Mouse (Mus musculus): Measurements from ENCODE around the gene Wnt5b. TPM values are rescaled to one million over a fixed set of nuclear protein-coding genes. Genes with fewer than 3 reads are reported as not detected.
"Not testable (repeated sequence)": the region's sequence is repeated elsewhere in the genome, so short reads cannot be mapped to it uniquely, and the experiment has no call there.

Gene Wnt5b
- polyA plus RNA-seq, 1 experiment from 2014 or later = 1.5 TPM

- H3K4me2 ChIP-seq = no peak overlapping the region
- H3K9ac ChIP-seq = no peak overlapping the region
- no peak overlapping the region for H3K27ac ChIP-seq
- ATAC-seq = no peak
- H3K27me3 ChIP-seq (replicated peaks) = peaks cover 62% of the 10 kb centered on the region
- no peak overlapping the region for H3K4me3 ChIP-seq
- peaks cover 14% of the 10 kb centered on the region for H3K4me1 ChIP-seq
- no peaks in the 10 kb centered on the region for H3K36me3 ChIP-seq
- H3K9me3 ChIP-seq (replicated peaks) = no peaks in the 10 kb centered on the region
- 44% methylated on average over 11 of the region's 11 CpGs for WGBS (ENCODE audit: insufficient replicate concordance)
These were observed 98.2 kb downstream of the Wnt5b start for GRCm38 (mm10) chr6:119445671-119446607.

GRCm38 (mm10) chr6:119443742-119444645, 100.2 kb downstream of the Wnt5b start:
- Histone ChIP-seq H3K36me3 (no peaks in the 10 kb centered on the region), H3K4me3 (no peak overlapping the region), H3K4me2 (peak overlapping the region; percentile 31), H3K27me3 (replicated peaks) (peaks cover 42% of the 10 kb centered on the region), H3K9me3 (replicated peaks) (no peaks in the 10 kb centered on the region), H3K4me1 (peaks cover 14% of the 10 kb centered on the region), H3K9ac (no peak overlapping the region), H3K27ac (no peak overlapping the region)
- peak; percentile 46; the same call in 1 of the 2 replicates for ATAC-seq
- 36% methylated on average over 12 of the region's 12 CpGs for WGBS (ENCODE audit: insufficient replicate concordance)

GRCm38 (mm10) chr6:119442729-119443128, 101.4 kb downstream of the Wnt5b start:
- H3K9me3 ChIP-seq (replicated peaks); ATAC-seq; H3K4me3 ChIP-seq; H3K27ac ChIP-seq; H3K36me3 ChIP-seq; H3K9ac ChIP-seq; H3K4me2 ChIP-seq: not testable (repeated sequence)
- H3K27me3 ChIP-seq (replicated peaks) = peaks cover 29% of the 10 kb centered on the region
- WGBS (ENCODE audit: insufficient replicate concordance) = 59% methylated on average over 5 of the region's 5 CpGs
- peaks cover 11% of the 10 kb centered on the region for H3K4me1 ChIP-seq

- Histone ChIP-seq H3K9me3 (replicated peaks) (no peaks in the 10 kb centered on the region), H3K27me3 (replicated peaks) (no peaks in the 10 kb centered on the region; the same call in none of the 2 replicates), H3K4me1 (0 out of 2 replicates have a peak, but pooled peaks cover 6% of the 10 kb centered on the region), H3K4me2 (no peak overlapping the region), H3K27ac (no peak overlapping the region), H3K4me3 (no peak overlapping the region), H3K9ac (no peak overlapping the region), H3K36me3 (no peaks in the 10 kb centered on the region)
- WGBS (ENCODE audit: insufficient replicate concordance) = 36% methylated on average over 8 of the region's 8 CpGs
- ATAC-seq = no peak
These were observed 106.0 kb downstream of the Wnt5b start for GRCm38 (mm10) chr6:119437894-119438761.

- Histone ChIP-seq H3K4me3 (no peak overlapping the region), H3K27ac (no peak overlapping the region), H3K4me2 (no peak overlapping the region), H3K27me3 (replicated peaks) (no peaks in the 10 kb centered on the region; the same call in 1 of the 2 replicates), H3K9ac (no peak overlapping the region), H3K9me3 (replicated peaks) (no peaks in the 10 kb centered on the region), H3K36me3 (no peaks in the 10 kb centered on the region), H3K4me1 (0 out of 2 replicates have a peak, but pooled peaks cover 6% of the 10 kb centered on the region)
- ATAC-seq = peak; percentile 51
- 66% methylated on average over 4 of the region's 4 CpGs for WGBS (ENCODE audit: insufficient replicate concordance)
These were observed 109.8 kb downstream of the Wnt5b start for GRCm38 (mm10) chr6:119434394-119434793.

- 72% methylated on average over 6 of the region's 6 CpGs for WGBS (ENCODE audit: insufficient replicate concordance)
- Histone ChIP-seq H3K4me3 (no peak overlapping the region), H3K4me1 (no peaks in the 10 kb centered on the region), H3K9me3 (replicated peaks) (no peaks in the 10 kb centered on the region), H3K27me3 (replicated peaks) (no peaks in the 10 kb centered on the region), H3K27ac (no peak overlapping the region), H3K9ac (no peak overlapping the region), H3K4me2 (no peak overlapping the region), H3K36me3 (no peaks in the 10 kb centered on the region)
- no peak for ATAC-seq
These were observed 112.3 kb downstream of the Wnt5b start for GRCm38 (mm10) chr6:119431751-119432324.

GRCm38 (mm10) chr6:119430508-119430907, 113.6 kb downstream of the Wnt5b start:
- H3K4me2 ChIP-seq = no peak overlapping the region
- WGBS (ENCODE audit: insufficient replicate concordance) = 35% methylated on average over 2 of the region's 2 CpGs

GRCm38 (mm10) chr6:119429311-119429710, 114.8 kb downstream of the Wnt5b start:
- Histone ChIP-seq H3K9me3 (replicated peaks) (no peaks in the 10 kb centered on the region), H3K4me1 (no peaks in the 10 kb centered on the region), H3K4me2 (no peak overlapping the region), H3K36me3 (no peaks in the 10 kb centered on the region), H3K27me3 (replicated peaks) (no peaks in the 10 kb centered on the region), H3K9ac (no peak overlapping the region), H3K4me3 (no peak overlapping the region), H3K27ac (no peak overlapping the region)
- WGBS (ENCODE audit: insufficient replicate concordance) = 90% methylated on average over 13 of the region's 13 CpGs
- no peak for ATAC-seq

More at GRCm38 (mm10) chr6:119430508-119430907, 113.6 kb downstream of the Wnt5b start:
- Histone ChIP-seq H3K9ac (no peak overlapping the region), H3K36me3 (no peaks in the 10 kb centered on the region), H3K9me3 (replicated peaks) (no peaks in the 10 kb centered on the region), H3K4me3 (no peak overlapping the region), H3K27ac (no peak overlapping the region), H3K27me3 (replicated peaks) (no peaks in the 10 kb centered on the region), H3K4me1 (no peaks in the 10 kb centered on the region)
- no peak for ATAC-seq

GRCm38 (mm10) chr6:119428611-119429010, 115.5 kb downstream of the Wnt5b start:
- no peaks in the 10 kb centered on the region for H3K36me3 ChIP-seq
- no peak for ATAC-seq
- no peaks in the 10 kb centered on the region for H3K4me1 ChIP-seq
- no peaks in the 10 kb centered on the region for H3K27me3 ChIP-seq (replicated peaks)
- H3K4me3 ChIP-seq = no peak overlapping the region
- 57% methylated on average over 3 of the region's 3 CpGs for WGBS (ENCODE audit: insufficient replicate concordance)
- H3K9me3 ChIP-seq (replicated peaks) = no peaks in the 10 kb centered on the region
- no peak overlapping the region for H3K27ac ChIP-seq
- no peak overlapping the region for H3K9ac ChIP-seq
- no peak overlapping the region for H3K4me2 ChIP-seq

GRCm38 (mm10) chr6:119421001-119421400, 123.1 kb downstream of the Wnt5b start:
- no peak overlapping the region for H3K4me2 ChIP-seq
- H3K4me1 ChIP-seq = peaks cover 30% of the 10 kb centered on the region
- 45% methylated on average over 4 of the region's 4 CpGs for WGBS (ENCODE audit: insufficient replicate concordance)
- H3K36me3 ChIP-seq = no peaks in the 10 kb centered on the region
- no peaks in the 10 kb centered on the region for H3K9me3 ChIP-seq (replicated peaks)
- no peaks in the 10 kb centered on the region for H3K27me3 ChIP-seq (replicated peaks)
- no peak overlapping the region for H3K9ac ChIP-seq
- no peak overlapping the region for H3K27ac ChIP-seq
- H3K4me3 ChIP-seq = no peak overlapping the region
- no peak for ATAC-seq

GRCm38 (mm10) chr6:119420357-119420756, 123.8 kb downstream of the Wnt5b start:
- Histone ChIP-seq H3K36me3 (no peaks in the 10 kb centered on the region), H3K27me3 (replicated peaks) (no peaks in the 10 kb centered on the region), H3K9ac (no peak overlapping the region), H3K27ac (no peak overlapping the region), H3K4me1 (peaks cover 30% of the 10 kb centered on the region), H3K4me3 (no peak overlapping the region), H3K4me2 (no peak overlapping the region), H3K9me3 (replicated peaks) (no peaks in the 10 kb centered on the region)
- no peak for ATAC-seq
- WGBS (ENCODE audit: insufficient replicate concordance) = 80% methylated on average over 5 of the region's 5 CpGs
